Mouse (Mus musculus) layer of hippocampus, postnatal 10 days (tissue): ENCODE measurements around the gene Vamp1. TPM values are rescaled to one million over a fixed set of nuclear protein-coding genes. Genes with fewer than 3 reads are reported as not detected.

ENCODE experiments used
- DNase-seq, 2 experiments: peaks; one replicate each; pipeline ENCODE4 v3.0.0; 2021; ENCODE audit warnings: low spot score in 2 of 2
- total RNA-seq, 2 experiments: library from RNA; stranded (reverse); gene quantifications; 2 replicates each; pipeline ENCODE4 v1.2.3; 2021

Gene Vamp1
- total RNA-seq, 2 experiments from 2014 or later, result 26.8 to 27.1 TPM

DNA sequence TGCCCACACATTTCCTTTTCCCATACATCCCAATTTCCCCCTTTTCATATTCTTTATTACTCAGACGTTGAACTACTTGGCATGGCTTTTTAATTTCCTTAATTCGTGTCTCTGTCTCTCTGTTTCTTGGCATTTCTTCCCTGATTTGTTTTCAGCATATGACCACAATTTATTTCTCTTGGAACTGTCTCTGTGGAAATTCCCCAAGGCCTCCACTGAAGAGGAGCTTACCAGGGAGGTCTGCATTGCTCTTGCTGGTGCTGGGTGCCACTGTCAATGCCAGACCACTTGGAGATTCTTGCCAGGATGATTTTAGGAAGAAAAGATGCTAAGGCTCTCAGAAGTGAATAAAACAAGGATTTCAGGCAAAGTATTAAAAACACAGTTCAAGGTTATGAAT, 2.7 kb upstream of the Vamp1 start:
- DNase-seq, result no peak

DNA sequence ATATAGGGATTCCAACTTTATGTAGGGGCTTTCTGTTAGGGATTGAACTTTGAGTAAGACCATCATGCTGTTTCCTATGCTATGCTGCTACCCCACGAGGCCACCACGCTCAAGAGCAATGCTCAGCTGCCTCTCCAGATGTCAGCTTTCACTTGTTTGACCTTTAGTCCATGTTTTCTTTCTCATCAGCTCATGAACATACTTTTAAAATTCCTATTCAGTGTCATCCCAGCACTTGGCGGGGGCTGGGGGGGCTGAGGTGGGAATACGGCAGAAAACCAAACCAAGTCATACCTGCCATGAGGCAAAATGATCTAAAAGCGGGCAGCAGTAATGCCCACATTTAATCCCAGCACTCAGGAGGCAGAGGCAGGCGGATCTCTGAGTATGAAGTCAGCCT, 2.2 kb upstream of the Vamp1 start:
- no peak for DNase-seq

DNA sequence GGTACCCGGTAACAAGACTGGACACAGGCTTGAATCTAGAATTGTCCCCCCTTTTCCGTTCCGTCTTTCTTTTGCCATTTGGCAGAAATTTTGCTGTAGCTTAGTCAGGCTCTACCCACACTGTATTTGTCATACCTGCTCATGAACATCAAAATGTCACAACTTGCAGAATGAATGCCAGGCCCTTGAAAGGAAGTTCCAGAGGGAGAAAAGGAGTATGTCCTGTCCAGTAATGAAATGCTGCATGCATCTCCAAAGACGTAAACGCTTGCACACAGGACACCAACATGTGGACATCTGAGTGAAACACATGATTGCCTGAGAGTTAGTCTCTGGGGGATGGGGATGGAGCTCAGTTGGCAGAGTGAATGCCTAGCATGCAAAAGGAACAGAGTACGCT, 1.6 kb upstream of the Vamp1 start:
- DNase-seq, result no peak

DNA sequence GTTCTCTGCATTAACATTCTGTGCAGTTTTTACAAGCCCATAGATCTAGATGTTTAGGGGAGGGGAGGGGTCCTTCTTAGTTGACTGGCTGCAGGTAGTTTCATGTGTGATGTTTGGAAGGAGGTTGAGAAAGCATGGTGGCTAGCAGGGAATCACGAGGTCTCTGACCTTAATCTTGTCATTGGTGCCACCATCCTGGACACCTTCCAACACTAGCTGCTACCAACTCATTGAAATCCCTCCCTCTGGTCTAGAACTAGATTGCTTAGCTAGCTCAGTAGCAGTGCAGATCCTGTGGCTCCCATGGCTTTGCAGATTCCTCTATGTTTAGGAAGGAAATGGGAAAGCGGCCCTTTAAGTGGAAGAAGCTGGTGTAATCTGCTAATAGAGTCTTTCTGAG, 1.5 kb downstream of the Vamp1 start:
- DNase-seq, result no peak

DNA sequence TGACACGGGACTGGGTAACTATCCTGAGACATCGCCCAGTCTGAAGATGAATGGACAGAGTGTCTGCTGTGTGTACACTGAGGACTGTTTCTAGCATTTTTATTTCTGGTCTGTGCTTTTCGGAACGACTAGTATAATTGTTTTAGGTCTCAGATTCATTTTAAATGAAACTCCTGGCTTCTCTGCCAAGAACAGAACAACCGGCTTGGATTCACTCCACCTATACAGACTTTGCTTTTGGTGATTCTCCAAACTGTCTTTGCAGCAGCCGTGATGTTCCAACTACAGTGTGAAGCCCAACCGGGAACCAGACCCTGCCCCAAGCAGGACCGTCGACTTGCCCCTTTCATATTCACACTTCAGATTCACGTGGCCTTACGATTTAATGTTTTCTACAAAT, 2.5 kb downstream of the Vamp1 start:
- DNase-seq, result no peak

DNA sequence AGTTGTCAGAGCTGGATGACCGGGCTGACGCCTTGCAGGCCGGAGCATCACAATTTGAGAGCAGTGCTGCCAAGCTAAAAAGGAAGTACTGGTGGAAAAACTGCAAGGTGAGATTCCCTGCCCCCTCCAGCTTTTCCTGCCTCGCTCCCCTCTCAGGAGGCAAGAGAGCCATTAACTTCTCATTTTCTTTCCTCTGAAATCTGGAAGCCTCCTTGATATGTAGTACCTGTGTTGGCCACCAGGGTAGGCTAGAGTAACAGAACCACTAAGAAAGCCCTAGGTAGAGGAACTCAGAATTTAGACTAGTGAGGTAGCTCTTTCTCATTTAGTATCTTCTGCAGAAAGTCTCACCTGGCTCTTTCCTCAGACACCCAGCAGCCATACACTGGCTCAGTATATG, 3.6 kb downstream of the Vamp1 start:
- DNase-seq, result peak; percentile 64 to 75

DNA sequence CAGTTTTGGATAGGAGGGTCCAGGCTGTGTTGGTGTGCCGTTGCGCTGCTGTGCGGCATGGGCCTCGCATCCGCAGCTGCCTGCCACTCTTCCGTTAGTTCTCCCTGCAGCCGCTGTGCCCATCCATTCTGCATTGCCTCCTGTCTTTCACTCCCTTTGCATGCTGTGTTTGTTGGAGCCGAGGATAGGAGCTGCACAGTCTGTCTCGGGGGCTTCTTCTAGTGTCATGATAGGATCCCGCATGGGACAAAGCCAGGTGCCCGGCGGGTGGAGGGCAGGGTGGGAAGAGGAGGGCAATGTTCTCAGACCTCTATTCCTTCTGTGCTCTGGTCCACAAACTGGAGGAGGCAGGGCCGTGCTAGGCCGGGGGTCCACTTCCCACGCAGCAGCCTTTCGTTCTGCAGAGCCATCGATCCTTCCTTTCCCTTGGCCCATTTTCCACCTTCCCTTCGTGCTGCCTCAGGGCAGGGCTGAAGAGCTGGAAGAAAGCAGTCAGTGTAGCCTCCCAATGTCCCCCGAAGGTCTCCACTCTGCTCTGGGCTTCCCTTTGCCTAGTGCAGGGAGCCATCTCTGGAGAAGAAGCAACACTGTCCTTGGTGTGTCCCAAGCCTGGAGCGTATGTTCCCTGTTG, 5.9 kb downstream of the Vamp1 start:
- no peak for DNase-seq

DNA sequence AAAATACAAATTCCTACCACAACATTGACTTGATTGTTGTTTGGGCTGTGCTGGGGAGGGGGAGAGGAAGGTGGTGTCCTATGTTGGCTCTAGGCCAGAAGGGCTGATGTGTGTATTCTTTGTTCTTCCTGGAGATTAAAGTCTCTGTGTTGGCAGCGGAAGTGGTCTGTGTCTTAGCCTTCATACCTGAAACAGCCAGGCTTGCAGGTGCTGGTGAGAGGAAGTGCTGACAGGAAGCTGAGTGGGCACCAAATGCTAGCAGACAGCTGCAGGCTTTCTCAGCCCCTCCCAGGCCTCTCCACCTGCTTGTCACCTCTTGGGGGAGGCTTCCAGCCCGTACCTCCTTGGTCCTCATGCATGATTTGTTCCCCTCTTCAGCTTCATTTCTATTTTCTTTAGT, 6.8 kb downstream of the Vamp1 start:
- no peak for DNase-seq

DNA sequence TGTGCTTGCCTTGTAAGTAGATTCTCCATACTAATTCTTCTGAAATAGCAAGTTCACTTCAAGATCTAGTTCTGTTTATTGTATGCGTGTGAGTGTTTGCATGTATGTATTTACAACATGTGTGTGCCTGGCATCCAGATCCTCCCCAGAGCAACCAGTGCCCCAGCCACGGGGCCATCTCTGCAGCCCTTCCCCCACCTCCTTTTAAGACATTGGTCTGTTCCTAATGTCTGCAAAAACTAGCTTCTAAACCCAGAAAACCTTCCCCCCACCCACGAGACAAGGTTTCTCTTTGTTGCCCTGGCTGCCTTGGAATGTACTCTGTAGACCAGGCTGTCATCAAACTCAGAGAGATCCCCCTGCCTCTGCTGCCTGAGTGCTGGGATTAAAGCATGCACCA, 7.2 kb downstream of the Vamp1 start:
- no peak for DNase-seq

DNA sequence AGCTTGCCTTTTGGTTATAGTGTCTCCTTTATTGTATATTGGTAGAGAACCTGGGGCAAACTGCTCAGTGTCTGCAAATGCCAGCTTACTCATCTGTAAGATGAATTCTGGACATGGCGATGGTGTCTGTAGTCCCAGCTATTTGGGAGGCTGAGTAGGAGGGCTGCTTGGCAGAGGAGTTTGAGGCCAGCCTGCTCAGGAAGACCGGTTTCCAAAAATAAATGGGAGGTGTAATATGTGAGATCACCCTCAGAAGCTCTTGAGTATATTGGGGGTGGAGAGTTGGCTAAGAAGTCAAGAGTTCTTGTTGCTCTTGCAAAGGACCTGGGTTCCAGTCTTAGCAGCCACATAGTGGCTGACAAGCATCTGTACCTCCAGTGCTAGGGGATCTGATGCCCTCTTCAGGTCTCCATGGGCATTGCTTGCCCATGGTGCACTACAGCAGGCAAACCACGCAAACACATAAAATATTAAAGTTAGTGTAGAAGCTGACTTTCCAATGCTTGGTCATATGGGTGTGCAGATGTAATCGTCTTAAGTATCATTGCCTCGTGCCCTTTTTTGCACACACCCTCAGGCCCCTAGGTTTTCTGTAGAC, 10.3 kb downstream of the Vamp1 start:
- no peak for DNase-seq

DNA sequence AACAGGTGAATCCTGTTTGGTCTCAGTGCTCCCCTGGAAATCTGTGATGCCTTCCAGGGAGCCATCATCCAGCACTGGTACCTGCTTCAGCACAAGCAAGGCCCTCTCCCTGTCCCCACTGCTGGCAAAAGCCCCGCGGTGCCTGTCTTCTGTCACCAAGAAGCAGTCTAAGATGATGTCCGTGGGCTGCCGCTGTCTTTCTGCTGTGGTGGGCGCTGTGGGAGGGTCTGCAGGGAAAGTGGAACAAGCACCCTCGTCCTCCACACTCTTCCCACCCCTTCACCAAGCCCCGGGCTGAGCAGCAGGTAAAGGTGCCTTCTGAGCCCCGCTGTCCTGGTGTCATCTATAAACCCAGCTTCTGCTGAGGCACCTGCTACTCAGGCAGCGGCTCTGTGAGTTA, 15.2 kb downstream of the Vamp1 start:
- DNase-seq, result no peak

DNA sequence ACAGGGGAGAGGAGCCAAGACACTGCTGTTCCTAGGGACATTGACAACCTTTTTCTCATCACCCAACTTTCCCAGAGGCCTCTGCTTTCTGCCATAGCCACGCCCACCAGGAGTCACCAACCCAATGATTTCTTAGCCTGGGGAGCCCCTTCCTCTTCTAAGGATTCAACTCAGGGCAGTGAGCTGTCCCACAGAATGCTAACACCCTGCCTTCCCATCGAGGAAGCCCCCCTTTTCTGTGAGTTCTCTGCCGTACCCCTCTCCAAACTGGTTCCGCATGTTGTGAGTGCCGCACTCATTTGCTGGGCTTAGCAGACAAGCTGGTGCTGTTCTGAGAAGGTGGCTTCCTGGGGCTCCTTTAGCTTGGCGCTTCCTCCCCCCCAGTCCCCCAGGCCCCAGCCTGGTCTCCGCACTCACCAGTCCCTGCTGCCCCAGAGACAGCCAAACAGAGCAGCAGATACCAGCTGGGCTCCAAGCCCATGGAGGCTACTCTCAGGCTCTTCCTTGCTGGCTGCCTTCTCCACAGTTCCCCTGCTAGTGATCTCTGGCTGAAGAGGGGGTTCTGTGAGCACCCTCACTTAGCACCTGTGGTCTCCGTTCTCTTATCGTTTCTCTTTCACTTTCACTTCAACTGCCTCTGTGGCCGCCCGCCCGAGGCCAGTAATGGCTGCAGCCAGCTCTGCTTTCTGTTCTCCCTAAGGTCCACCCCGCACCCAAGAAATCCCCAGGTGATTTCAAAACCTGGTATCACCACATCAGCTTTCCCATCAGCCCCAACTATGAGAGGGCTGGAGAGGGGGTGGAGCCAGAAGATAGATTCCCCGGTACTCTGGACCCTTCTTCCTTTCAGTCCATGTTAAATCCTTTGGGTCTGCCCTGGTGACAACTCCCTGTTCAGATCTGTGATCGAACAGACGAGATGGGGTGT, 16.0 kb downstream of the Vamp1 start, which contains the start of gene Tapbpl:
Gene Tapbpl, minus strand, starts transcription at position 744 of the 928 bp plus-strand sequence.
- peak; percentile 48 to 52 for DNase-seq

DNA sequence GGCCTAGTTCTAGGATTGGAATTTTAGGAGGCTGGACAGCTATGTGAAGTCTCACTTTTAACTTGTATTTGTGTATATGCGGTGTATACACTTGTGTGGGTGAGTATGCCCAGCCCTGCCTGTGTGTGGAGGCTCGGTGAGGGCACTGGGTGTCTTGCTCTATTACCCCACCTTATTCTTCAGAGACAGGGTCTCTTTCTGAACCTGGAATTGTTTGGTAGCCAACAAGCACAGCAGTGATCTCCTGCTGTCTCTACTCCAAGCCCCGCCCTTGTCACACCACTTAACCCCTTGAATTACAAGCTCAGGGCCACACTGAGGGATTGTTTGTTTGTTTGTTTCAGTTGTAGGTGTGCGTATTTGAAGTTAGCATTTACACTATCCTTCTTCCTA, 16.7 kb downstream of the Vamp1 start:
- DNase-seq, result no peak

DNA sequence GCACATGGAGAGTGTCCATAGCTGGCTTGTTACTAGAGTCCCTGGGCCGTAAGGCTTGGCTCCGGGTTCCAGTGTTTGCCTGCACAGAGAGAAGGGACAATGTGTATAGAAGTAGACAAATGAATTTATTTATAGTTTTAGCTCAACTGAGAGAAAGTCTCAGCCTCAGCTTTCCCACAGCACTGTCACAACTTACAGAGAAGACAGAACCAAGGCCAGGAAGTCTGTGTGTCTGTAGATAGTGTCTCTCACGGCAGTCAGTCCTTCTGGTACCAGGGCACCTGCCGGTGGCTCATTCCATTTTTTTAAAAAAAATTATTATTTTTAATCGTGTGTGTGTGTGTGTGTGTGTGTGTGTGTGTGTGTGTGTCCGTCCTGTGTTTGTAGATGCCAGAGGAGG, 17.2 kb downstream of the Vamp1 start:
- no peak for DNase-seq

DNA sequence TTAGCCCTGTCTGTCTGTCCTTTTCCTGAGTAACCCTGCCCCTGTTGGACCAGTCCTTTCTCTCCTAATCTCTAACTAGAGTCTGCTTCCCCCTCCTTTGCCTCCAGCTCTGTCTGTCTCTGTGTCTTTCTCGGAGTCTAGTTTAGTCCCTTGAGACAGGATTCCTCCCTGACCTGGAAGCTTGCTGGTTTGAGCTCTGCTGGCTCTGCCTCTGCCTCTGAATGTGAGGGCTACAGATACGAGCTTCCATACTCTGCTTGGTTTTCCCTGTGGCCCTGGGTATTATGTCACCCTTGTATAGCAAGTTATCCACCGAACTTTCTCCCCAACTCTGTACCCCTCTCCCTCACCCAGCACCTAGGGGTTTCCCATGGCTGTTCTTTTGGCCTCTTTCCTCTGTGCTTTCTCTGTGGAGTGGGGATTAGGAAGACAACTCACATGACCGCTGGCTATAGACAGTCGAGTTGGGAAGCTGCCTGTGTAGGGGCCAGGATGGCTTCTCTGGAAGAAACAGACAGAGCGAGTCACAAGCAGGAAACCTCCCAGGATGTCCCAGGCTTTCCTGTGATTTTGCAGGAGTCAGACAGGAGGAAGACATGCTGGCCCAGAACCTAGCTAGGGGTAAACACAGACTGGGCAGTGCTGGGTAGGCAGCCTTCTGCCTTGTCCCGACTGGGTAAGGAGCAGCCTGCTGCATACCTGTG, 18.6 kb downstream of the Vamp1 start:
- DNase-seq, result no peak

DNA sequence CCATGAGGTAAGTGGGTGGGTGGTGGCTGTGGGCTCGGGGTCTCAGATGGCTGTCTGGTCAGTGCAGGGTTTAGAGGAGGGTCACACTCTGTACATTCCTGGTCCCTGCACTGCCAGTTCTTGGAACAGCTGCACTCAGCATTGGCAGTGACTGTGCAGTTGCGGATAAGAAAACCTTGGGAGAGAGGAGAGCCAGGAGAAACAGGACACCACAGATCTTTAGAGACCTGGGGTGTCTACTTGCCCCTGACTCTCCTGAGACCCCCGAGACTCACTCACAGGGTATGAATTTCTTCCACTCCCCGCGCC, 19.1 kb downstream of the Vamp1 start:
- no peak for DNase-seq

DNA sequence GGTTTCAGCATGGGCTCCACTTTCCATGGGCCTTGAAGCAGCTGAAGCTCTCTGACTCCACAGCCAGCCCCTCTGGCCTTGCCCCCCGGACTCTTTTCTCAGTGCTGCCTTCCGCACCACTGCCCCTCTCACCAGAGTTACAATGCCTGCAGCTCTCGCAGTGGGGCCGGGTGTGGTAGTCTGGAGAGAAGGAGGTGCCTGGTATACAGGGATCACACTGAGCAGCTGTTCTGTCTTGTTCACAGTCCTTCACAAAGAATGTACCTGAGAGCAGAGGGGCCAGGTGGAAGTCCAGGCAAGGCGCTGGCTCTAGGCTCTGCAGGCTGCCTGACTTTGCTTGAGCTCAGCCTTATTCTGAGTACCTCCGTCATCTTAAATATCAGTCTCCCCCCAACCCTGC, 21.0 kb downstream of the Vamp1 start:
- no peak for DNase-seq

DNA sequence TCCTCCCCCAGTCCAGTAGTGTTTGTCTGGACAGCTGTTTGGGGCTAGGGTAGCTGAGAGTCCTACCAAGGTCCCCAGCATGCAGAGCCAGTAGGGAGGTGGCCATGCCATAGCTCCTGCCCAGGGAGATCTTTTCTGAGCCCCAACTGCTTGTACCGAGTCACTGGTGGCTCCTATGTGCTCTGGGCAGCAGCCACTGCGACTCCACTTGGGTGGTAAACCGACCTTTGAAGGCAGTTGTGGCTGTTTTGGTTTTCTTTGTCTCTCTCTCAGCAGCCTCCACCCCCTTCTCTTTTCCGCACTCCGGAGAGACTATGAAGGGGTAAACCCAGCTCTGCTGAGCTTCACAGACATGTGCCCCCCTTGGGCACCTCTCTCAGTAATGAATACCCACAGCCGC, 21.4 kb downstream of the Vamp1 start, which contains the start of gene Cd27:
Gene Cd27, minus strand, starts transcription at position 229 of the 400 bp plus-strand sequence.
- DNase-seq, result no peak

DNA sequence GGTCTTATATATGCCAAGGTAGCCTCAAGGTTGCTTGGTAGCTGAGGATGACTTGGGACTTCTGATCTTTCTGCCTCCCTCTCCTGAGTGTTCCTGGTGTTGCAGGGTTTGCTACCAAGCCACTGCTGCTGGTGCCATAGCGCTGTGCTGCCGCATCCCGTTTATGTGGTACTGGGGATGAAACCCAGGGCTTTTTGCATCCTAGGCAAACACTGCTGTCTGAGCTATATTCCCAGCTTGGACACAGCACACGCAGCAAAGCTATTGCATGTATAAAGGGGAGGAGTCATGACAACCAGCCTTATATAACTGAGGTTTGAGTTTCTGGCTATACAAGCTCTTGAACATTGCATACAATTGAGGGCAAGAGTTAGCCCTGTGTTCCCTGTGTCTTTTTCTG, 22.1 kb downstream of the Vamp1 start:
- no peak for DNase-seq

DNA sequence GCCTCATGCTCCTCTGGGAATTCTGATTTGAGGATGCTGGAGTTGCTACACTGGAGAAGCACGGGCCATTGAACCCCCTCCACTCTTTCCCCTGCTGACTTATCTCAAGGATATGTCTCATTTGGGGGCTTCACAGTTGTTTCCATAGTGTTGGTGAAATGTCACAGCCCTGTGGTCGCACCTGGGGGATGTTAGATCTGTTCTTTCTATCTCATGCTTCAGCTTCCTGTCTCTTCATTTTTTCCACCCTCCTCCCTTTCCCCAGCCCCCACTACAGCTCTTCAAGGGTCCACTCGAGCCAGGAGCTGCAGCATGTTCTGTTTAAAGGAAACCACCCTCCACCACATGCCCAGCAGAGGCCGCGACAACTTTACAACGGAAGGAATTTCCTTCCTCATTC, 23.0 kb downstream of the Vamp1 start:
- DNase-seq, result no peak

DNA sequence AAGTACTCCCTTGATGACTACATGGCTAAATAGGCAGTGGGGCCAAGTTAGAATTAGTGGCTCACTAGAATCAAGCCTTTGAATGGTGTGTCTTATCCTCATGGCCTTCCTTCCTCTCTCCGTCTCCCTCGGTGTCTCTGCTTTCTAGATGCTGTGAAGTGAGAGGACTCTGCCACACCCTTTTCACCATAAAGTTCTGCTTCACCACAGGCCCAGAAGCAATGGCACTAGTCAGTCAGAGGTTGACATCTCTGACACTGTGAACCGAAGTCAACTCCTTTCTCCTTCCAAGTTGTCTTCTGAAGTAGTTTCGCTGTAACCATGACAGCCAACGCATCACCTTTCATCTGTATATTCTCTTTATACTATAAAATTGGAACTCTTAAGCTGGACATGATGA, 24.2 kb downstream of the Vamp1 start:
- no peak for DNase-seq

DNA sequence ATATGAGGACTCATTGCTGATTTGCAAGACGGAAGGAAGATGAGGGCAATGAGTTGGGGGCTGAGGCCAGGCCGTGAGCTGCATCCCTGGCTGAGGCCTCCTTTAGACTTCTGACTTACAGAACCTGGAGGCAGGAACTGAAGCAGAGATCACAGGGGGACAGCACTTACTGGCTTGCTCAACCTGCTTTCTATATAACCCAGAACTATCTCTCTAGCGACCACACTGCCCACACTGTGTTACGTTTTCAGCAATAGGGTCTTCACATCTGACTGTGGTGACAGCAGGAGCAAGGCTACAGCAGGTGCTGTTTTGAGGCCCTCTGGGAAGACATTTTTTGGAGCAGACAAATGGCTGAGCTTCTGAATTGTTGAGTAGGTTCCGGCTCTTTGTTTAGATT, 25.3 kb downstream of the Vamp1 start:
- no peak for DNase-seq
